Mouse (Mus musculus): ENCODE data around the gene Gm17334. TPM values are rescaled to one million over a fixed set of nuclear protein-coding genes. Genes with fewer than 3 reads are reported as not detected.

The Gm17334 gene
- polyA plus RNA-seq, 1 experiment from 2014 or later: not detected

GRCm38 (mm10) chr11:53734431-53734830, 38.6 kb downstream of the Gm17334 start:
- no peak for ATAC-seq (ENCODE audit: low FRiP score)
- no peak overlapping the region for H3K4me3 ChIP-seq (replicated peaks)
- H3K27ac ChIP-seq (replicated peaks): no peak overlapping the region
- H3K36me3 ChIP-seq: no peaks in the 10 kb centered on the region
- WGBS: 89% methylated on average over 2 of the region's 2 CpGs
- H3K4me2 ChIP-seq: no peak overlapping the region
- 0 out of 2 replicates have a peak, but pooled peaks cover 5% of the 10 kb centered on the region for H3K4me1 ChIP-seq
- no peaks in the 10 kb centered on the region for H3K9me3 ChIP-seq (replicated peaks)
- H3K9ac ChIP-seq (replicated peaks): no peak overlapping the region
- no peaks in the 10 kb centered on the region for H3K27me3 ChIP-seq (replicated peaks)

GRCm38 (mm10) chr11:53733824-53734223, 39.2 kb downstream of the Gm17334 start:
- Histone ChIP-seq H3K4me3 (replicated peaks) (no peak overlapping the region), H3K27me3 (replicated peaks) (no peaks in the 10 kb centered on the region)

GRCm38 (mm10) chr11:53732244-53732643, 40.7 kb downstream of the Gm17334 start:
- 0 out of 2 replicates have a peak, but pooled peaks cover 5% of the 10 kb centered on the region for H3K4me1 ChIP-seq
- no peaks in the 10 kb centered on the region for H3K27me3 ChIP-seq (replicated peaks)
- WGBS: 94% methylated on average over 8 of the region's 8 CpGs
- no peak overlapping the region for H3K27ac ChIP-seq (replicated peaks)
- no peak overlapping the region for H3K4me3 ChIP-seq (replicated peaks)
- no peaks in the 10 kb centered on the region for H3K36me3 ChIP-seq
- H3K9ac ChIP-seq (replicated peaks): no peak overlapping the region
- no peak for ATAC-seq (ENCODE audit: low FRiP score)
- no peaks in the 10 kb centered on the region for H3K9me3 ChIP-seq (replicated peaks)
- no peak overlapping the region for H3K4me2 ChIP-seq

More at GRCm38 (mm10) chr11:53733824-53734223, 39.2 kb downstream of the Gm17334 start:
- no peaks in the 10 kb centered on the region for H3K9me3 ChIP-seq (replicated peaks)
- ATAC-seq (ENCODE audit: low FRiP score): no peak
- H3K9ac ChIP-seq (replicated peaks): no peak overlapping the region
- H3K36me3 ChIP-seq: no peaks in the 10 kb centered on the region
- 91% methylated on average over 7 of the region's 7 CpGs for WGBS
- H3K4me2 ChIP-seq: no peak overlapping the region
- 0 out of 2 replicates have a peak, but pooled peaks cover 5% of the 10 kb centered on the region for H3K4me1 ChIP-seq
- H3K27ac ChIP-seq (replicated peaks): no peak overlapping the region

- H3K9me3 ChIP-seq (replicated peaks): no peaks in the 10 kb centered on the region
- WGBS: 98% methylated on average over 7 of the region's 7 CpGs
- no peak for ATAC-seq (ENCODE audit: low FRiP score)
- H3K27ac ChIP-seq (replicated peaks): no peak overlapping the region
- no peak overlapping the region for H3K4me3 ChIP-seq (replicated peaks)
- no peaks in the 10 kb centered on the region for H3K36me3 ChIP-seq
- H3K27me3 ChIP-seq (replicated peaks): no peaks in the 10 kb centered on the region
- H3K4me2 ChIP-seq: no peak overlapping the region
- 0 out of 2 replicates have a peak, but pooled peaks cover 5% of the 10 kb centered on the region for H3K4me1 ChIP-seq
- no peak overlapping the region for H3K9ac ChIP-seq (replicated peaks)
These were observed 41.5 kb downstream of the Gm17334 start for GRCm38 (mm10) chr11:53731457-53731856.

Small RNA genes lying within 50 kb of the gene (microRNA-seq; reads per million reads assigned to microRNA genes)
- not detected for gene Mir7671

Other genes starting within 250 kb of the Gm17334 start
- gene Kif3a, start 205.8 kb downstream of the Gm17334 start, polyA plus RNA-seq (2015; fragmentation: Nextera tagmentation; extraction: Ambion mirVana): 275 and 338 TPM in 2 replicates
- 5.0 and 5.4 TPM in 2 replicates for gene Il4, start 154.5 kb downstream of the Gm17334 start, polyA plus RNA-seq (2015; fragmentation: Nextera tagmentation; extraction: Ambion mirVana)
- gene Il13, start 138.5 kb downstream of the Gm17334 start, polyA plus RNA-seq (2015; fragmentation: Nextera tagmentation; extraction: Ambion mirVana): 0.20 TPM in 1 of 2 replicates, not detected in the other
- 12.1 and 19.1 TPM in 2 replicates for gene Rad50, start 65.9 kb downstream of the Gm17334 start, polyA plus RNA-seq (2015; fragmentation: Nextera tagmentation; extraction: Ambion mirVana)
- gene Il5, start 52.4 kb downstream of the Gm17334 start, polyA plus RNA-seq (2015; fragmentation: Nextera tagmentation; extraction: Ambion mirVana): 0.15 TPM in 1 of 2 replicates, not detected in the other
- 3.9 and 23.3 TPM in 2 replicates for gene Irf1, start 3.2 kb downstream of the Gm17334 start, polyA plus RNA-seq (2015; fragmentation: Nextera tagmentation; extraction: Ambion mirVana)
- 0.79 and 2.8 TPM in 2 replicates for gene Gm12216, start 86.1 kb upstream of the Gm17334 start, polyA plus RNA-seq (2015; fragmentation: Nextera tagmentation; extraction: Ambion mirVana)
- 8.6 and 10.6 TPM in 2 replicates for gene Slc22a5, start 118.5 kb upstream of the Gm17334 start, polyA plus RNA-seq (2015; fragmentation: Nextera tagmentation; extraction: Ambion mirVana)
- 4.5 and 4.7 TPM in 2 replicates for gene Slc22a21, start 207.1 kb upstream of the Gm17334 start, polyA plus RNA-seq (2015; fragmentation: Nextera tagmentation; extraction: Ambion mirVana)